Mouse (Mus musculus) MEL (cell line): ENCODE results near the gene Nrxn3.

ENCODE experiments used
- BHLHE40 ChIP-seq: IDR thresholded peaks from 2 replicates; pipeline ENCODE4 v1.6.1; 2012; ENCODE audit warnings: low read depth, mild to moderate bottlenecking, inconsistent platforms, low read length, improper control_type of control experiment, borderline replicate concordance
- CTCF ChIP-seq, 3 experiments: IDR thresholded peaks in 2 of 3; conservative IDR thresholded peaks in 1 of 3; 2 replicates each; pipeline ENCODE4 v1.5.1; 2011 to 2012; ENCODE audit warnings: low read length in 3 of 3, low read depth in 2 of 3, mild to moderate bottlenecking in 2 of 3, improper control_type of control experiment in 1 of 3, inconsistent platforms in 1 of 3, mixed read lengths in 1 of 3, moderate library complexity in 1 of 3; ENCODE audit not compliant: control insufficient read depth in 1 of 3, insufficient read depth in 1 of 3, poor library complexity in 1 of 3, severe bottlenecking in 1 of 3
- ELF1 ChIP-seq: IDR thresholded peaks from 2 replicates; pipeline ENCODE4 v1.6.1; 2014; ENCODE audit warnings: low read depth, mild to moderate bottlenecking, inconsistent platforms, low read length, improper control_type of control experiment, moderate library complexity
- GATA1 ChIP-seq: IDR thresholded peaks from 2 replicates; pipeline ENCODE4 v1.6.1; 2011; ENCODE audit warnings: low read depth, low read length, improper control_type of control experiment
- POLR2A ChIP-seq, 2 experiments: IDR thresholded peaks; 2 replicates each; pipeline ENCODE4 v1.6.1; 2011 to 2012; ENCODE audit warnings: low read length in 2 of 2, mild to moderate bottlenecking in 2 of 2, control low read depth in 1 of 2, improper control_type of control experiment in 1 of 2, low read depth in 1 of 2, moderate library complexity in 1 of 2; ENCODE audit not compliant: control insufficient read depth in 1 of 2, insufficient read depth in 1 of 2, poor library complexity in 1 of 2
- POLR2AphosphoS2 ChIP-seq: IDR thresholded peaks from 2 replicates; pipeline ENCODE4 v1.6.1; 2011; ENCODE audit warnings: low read length, improper control_type of control experiment
- TBP ChIP-seq: IDR thresholded peaks from 2 replicates; pipeline ENCODE4 v1.8.0; 2011; ENCODE audit warnings: low read depth, low read length, improper control_type of control experiment
- ZC3H11A ChIP-seq: IDR thresholded peaks from 2 replicates; pipeline ENCODE4 v1.6.1; 2012; ENCODE audit warnings: low read depth, mild to moderate bottlenecking, inconsistent platforms, low read length, improper control_type of control experiment

- TF ChIP-seq CTCF (IDR thresholded peaks at IDR 0.05 in 2 of 3, conservative IDR thresholded peaks at IDR 0.05 in 1 of 3; ENCODE audit: control insufficient read depth in 1 of 3, insufficient read depth in 1 of 3, low read depth in 2 of 3, low read length in 3 of 3, poor library complexity in 1 of 3, severe bottlenecking in 1 of 3) (no peak), BHLHE40 (no peak), GATA1 (no peak), ELF1 (no peak), POLR2AphosphoS2 (no peak), ZC3H11A (no peak), POLR2A (IDR thresholded peaks at IDR 0.05; ENCODE audit: control insufficient read depth in 1 of 2, insufficient read depth in 1 of 2, low read depth in 1 of 2, low read length in 2 of 2, poor library complexity in 1 of 2) (no peak), TBP (no peak)
Observed at GRCm38 (mm10) chr12:89128602-89129001, 405.9 kb downstream of the Nrxn3 start.
